Mouse (Mus musculus): ENCODE results near the gene Gm21972. TPM values are rescaled to one million over a fixed set of nuclear protein-coding genes. Genes with fewer than 3 reads are reported as not detected.

Gene Gm21972
- total RNA-seq, 2 experiments from 2014 or later, result 1.1 TPM; not detected in 1

- intact Hi-C loops (cut with DNase I), result no loop called here
- DNase-seq, result no peak
Observed at GRCm38 (mm10) chr1:86160059-86160458, 26.6 kb downstream of the Gm21972 start.

GRCm38 (mm10) chr1:86160479-86160878, 27.0 kb downstream of the Gm21972 start:
- DNase-seq, result no peak
- intact Hi-C loops (cut with DNase I), result no loop called here

- intact Hi-C loops (cut with DNase I), result no loop called here
- DNase-seq, result no peak
Observed at GRCm38 (mm10) chr1:86161061-86161460, 27.6 kb downstream of the Gm21972 start.

- DNase-seq, result no peak
- intact Hi-C loops (cut with DNase I), result no loop called here
Observed at GRCm38 (mm10) chr1:86174602-86175001, 41.2 kb downstream of the Gm21972 start.

- intact Hi-C loops (cut with DNase I), result no loop called here
- no peak for DNase-seq
Observed at GRCm38 (mm10) chr1:86176066-86176465, 42.6 kb downstream of the Gm21972 start.

GRCm38 (mm10) chr1:86178462-86179253, 45.2 kb downstream of the Gm21972 start:
- intact Hi-C loops (cut with DNase I), result loop anchor here (2.0 kb wide), 1 partner anchor 160 kb away; no protein-coding TSS in a partner anchor
- peak; percentile 54 to 59 for DNase-seq

- no peak for DNase-seq
- intact Hi-C loops (cut with DNase I), result no loop called here
Observed at GRCm38 (mm10) chr1:86182004-86182709, 48.7 kb downstream of the Gm21972 start.

- intact Hi-C loops (cut with DNase I), result no loop called here
- DNase-seq, result no peak
Observed at GRCm38 (mm10) chr1:86183577-86184263, 50.3 kb downstream of the Gm21972 start.

GRCm38 (mm10) chr1:86186762-86187161, 53.3 kb downstream of the Gm21972 start:
- intact Hi-C loops (cut with DNase I), result no loop called here
- no peak for DNase-seq

- no peak for DNase-seq
- intact Hi-C loops (cut with DNase I), result no loop called here
Observed at GRCm38 (mm10) chr1:86187856-86188255, 54.4 kb downstream of the Gm21972 start.

GRCm38 (mm10) chr1:86188271-86188670, 54.8 kb downstream of the Gm21972 start:
- no peak for DNase-seq
- intact Hi-C loops (cut with DNase I), result no loop called here

GRCm38 (mm10) chr1:86189034-86189702, 55.7 kb downstream of the Gm21972 start:
- no peak for DNase-seq
- intact Hi-C loops (cut with DNase I), result no loop called here

GRCm38 (mm10) chr1:86190843-86191242, 57.4 kb downstream of the Gm21972 start:
- DNase-seq, result no peak
- intact Hi-C loops (cut with DNase I), result no loop called here

GRCm38 (mm10) chr1:86194044-86194443, 60.6 kb downstream of the Gm21972 start:
- DNase-seq, result no peak
- intact Hi-C loops (cut with DNase I), result no loop called here

- intact Hi-C loops (cut with DNase I), result no loop called here
- no peak for DNase-seq
Observed at GRCm38 (mm10) chr1:86198276-86198675, 64.8 kb downstream of the Gm21972 start.

- intact Hi-C loops (cut with DNase I), result no loop called here
- no peak for DNase-seq
Observed at GRCm38 (mm10) chr1:86199026-86199425, 65.6 kb downstream of the Gm21972 start.

- no peak for DNase-seq
- intact Hi-C loops (cut with DNase I), result no loop called here
Observed at GRCm38 (mm10) chr1:86201312-86201711, 67.9 kb downstream of the Gm21972 start.

GRCm38 (mm10) chr1:86202617-86203219, 69.3 kb downstream of the Gm21972 start:
- no peak for DNase-seq
- intact Hi-C loops (cut with DNase I), result no loop called here

GRCm38 (mm10) chr1:86210676-86211075, 77.2 kb downstream of the Gm21972 start:
- intact Hi-C loops (cut with DNase I), result no loop called here
- no peak for DNase-seq

- no peak for DNase-seq
- intact Hi-C loops (cut with DNase I), result no loop called here
Observed at GRCm38 (mm10) chr1:86211498-86211897, 78.1 kb downstream of the Gm21972 start.

Data from gastrocnemius, postnatal 36 days (tissue).